Mouse (Mus musculus) lung, embryonic 15.5 days (tissue): ENCODE measurements around the gene Ccl7. TPM values are rescaled to one million over a fixed set of nuclear protein-coding genes. Genes with fewer than 3 reads are reported as not detected.

Source experiments
- ATAC-seq: fragments of 200-750 bp; cut with Nextera tagmentation; 2 replicates; pipeline ENCODE4 v1.8.0; 2017; ENCODE audit warnings: moderate number of reproducible peaks, borderline replicate concordance; ENCODE audit not compliant: low FRiP score, low TSS enrichment; ENCODE audit errors: extremely low read depth
- H3K27ac ChIP-seq: fragments of 300-500 bp; sonication (generic); 2 replicates; pipeline ENCODE4 v1.5.1; 2015; ENCODE audit warnings: moderate library complexity, mild to moderate bottlenecking, inconsistent platforms
- H3K27me3 ChIP-seq: fragments of 300-500 bp; sonication (generic); 2 replicates; pipeline ENCODE4 v1.6.1; 2015; ENCODE audit warnings: inconsistent platforms
- H3K36me3 ChIP-seq: fragments of 300-500 bp; sonication (generic); 2 replicates; pipeline ENCODE4 v1.6.1; 2015; ENCODE audit warnings: inconsistent platforms
- H3K4me1 ChIP-seq: fragments of 300-500 bp; sonication (generic); 2 replicates; pipeline ENCODE4 v1.6.1; 2015; ENCODE audit warnings: inconsistent platforms
- H3K4me2 ChIP-seq: fragments of 300-500 bp; sonication (generic); 2 replicates; pipeline ENCODE4 v1.6.1; 2015; ENCODE audit warnings: inconsistent platforms, mild to moderate bottlenecking, moderate library complexity
- H3K4me3 ChIP-seq: fragments of 300-500 bp; sonication (generic); 2 replicates; pipeline ENCODE4 v1.5.1; 2015; ENCODE audit warnings: mild to moderate bottlenecking, inconsistent platforms
- H3K9ac ChIP-seq: fragments of 300-500 bp; sonication (generic); 2 replicates; pipeline ENCODE4 v1.6.1; 2015; ENCODE audit warnings: inconsistent platforms
- H3K9me3 ChIP-seq: fragments of 300-500 bp; sonication (generic); 2 replicates; pipeline ENCODE4 v1.6.1; 2016; ENCODE audit warnings: inconsistent platforms
- WGBS: fragments of 180-500 bp; shearing (Covaris S2); methylation state at CpG from one replicate; pipeline ENCODE4 v1.1.7; 2015; 5-methylcytosine and 5-hydroxymethylcytosine counted together
- polyA plus RNA-seq: library from polyadenylated mRNA; unstranded; fragments of >200 nt; fragmentation: Nextera tagmentation; extraction: Ambion mirVana; gene quantifications from 2 replicates; pipeline ENCODE4 v1.2.1, GENCODE M21; 2015

Gene Ccl7
- polyA plus RNA-seq: 15.1 and 16.1 TPM in 2 replicates

DNA sequence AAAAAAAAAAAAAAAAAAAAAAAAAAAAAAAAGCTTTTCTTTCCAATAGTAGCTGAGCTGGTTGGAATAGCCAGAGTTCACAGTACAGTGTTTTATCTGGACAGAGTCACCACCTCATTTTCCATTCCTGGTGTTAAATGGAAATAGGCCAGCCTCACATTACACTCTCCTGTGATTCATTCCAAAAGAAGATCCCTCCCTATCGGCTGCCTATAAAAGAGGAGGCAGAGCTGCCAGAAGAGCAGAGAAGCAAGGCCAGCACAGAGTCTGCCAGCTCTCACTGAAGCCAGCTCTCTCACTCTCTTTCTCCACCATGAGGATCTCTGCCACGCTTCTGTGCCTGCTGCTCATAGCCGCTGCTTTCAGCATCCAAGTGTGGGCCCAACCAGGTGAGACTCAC, at the start of gene Ccl7:
Gene Ccl7, plus strand, starts transcription at position 242 of the 400 bp plus-strand sequence.
- ATAC-seq: peak; percentile 70; the same call in 1 of the 2 replicates
- H3K27me3 ChIP-seq: no peaks in the 10 kb centered on the region
- WGBS: 59% methylated on average over 3 of the region's 3 CpGs
- H3K9me3 ChIP-seq: no peaks in the 10 kb centered on the region
- H3K4me2 ChIP-seq: peak within 1 kb of the TSS; percentile 14; the same call in 1 of the 2 replicates
- H3K4me3 ChIP-seq: no peak within 1 kb of the TSS
- no peaks in the 10 kb centered on the region for H3K36me3 ChIP-seq
- peak within 1 kb of the TSS; percentile 33; the same call in 1 of the 2 replicates for H3K27ac ChIP-seq
- H3K4me1 ChIP-seq: no peaks in the 10 kb centered on the region
- H3K9ac ChIP-seq: no peak within 1 kb of the TSS

DNA sequence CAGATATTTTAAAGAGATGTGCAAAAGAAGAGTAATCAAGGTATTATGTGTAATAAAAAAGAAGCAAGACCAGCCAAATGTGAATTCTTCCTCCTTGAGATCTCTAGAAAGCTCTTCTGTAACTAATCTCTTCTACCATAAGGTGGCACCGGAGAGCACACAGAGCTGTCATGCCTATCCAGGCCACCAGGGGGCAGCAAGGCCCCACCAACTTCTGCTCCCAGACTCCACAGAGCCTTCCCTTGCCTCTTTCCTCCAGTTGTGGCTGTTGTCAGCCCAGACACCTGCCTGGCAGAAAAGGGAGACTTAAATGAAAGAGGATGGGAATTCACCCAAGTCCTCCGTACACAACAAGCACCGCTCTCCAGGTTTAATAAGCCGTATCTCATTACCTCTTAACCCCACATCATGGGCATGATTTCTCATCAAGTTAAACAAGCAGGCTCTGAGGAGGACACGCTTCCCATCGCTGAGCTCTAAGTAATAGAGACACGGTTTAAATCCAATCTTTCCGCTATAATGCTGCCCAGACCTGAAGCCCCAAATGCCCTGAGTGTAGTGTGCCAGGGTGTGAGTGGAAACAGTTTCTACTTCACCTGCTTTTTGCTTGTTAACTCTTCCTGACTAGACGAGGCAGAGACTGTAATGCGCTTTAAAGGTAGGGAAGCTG, 49.2 kb upstream of the Ccl7 start:
- Histone ChIP-seq H3K9ac (no peak overlapping the region), H3K27ac (no peak overlapping the region), H3K27me3 (peaks cover 3% of the 10 kb centered on the region; the same call in 1 of the 2 replicates), H3K9me3 (no peaks in the 10 kb centered on the region), H3K36me3 (no peaks in the 10 kb centered on the region), H3K4me3 (no peak overlapping the region), H3K4me1 (no peaks in the 10 kb centered on the region), H3K4me2 (no peak overlapping the region)
- 67% methylated on average over 10 of the region's 10 CpGs for WGBS
- ATAC-seq: no peak

DNA sequence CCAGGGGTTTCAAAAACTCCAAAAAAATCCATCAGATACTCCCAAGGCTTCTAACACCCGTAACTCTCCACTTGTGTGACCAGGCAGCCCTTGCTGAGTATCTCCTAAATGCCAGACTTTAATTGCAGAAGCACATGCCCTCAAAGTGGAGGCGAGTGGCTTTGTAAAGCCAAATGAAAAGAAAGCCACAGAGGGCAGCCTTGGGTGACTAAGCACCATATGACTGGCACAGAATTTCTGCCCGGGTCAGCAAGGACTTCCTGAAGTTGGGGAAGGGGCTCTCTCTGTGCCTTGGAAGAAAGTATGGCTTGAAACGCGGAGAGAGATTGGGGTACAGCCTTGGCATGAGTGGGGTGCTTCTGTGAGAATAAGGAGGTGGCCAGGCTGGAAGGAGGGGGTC, 48.4 kb upstream of the Ccl7 start:
- 86% methylated on average over 5 of the region's 5 CpGs for WGBS

DNA sequence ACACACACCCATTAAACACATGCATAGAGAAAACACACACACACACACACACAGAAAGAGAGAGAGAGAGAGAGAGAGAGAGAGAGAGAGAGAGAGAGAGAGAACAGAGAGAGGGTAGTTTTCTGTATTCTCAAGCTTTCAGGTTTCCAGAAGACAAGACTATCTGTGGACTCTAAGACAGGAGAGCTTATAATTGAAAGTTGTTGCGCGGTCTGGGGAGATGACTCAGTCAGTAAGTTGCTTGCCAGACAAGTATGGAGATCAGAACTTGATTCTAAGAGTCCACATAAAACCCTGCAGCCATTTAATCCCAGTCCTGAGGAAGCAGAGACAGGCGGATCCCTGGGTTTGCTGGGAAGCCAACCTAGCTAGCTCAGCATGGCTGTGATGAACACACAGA, 46.9 kb upstream of the Ccl7 start:
- 92% methylated on average over 3 of the region's 3 CpGs for WGBS
- no peaks in the 10 kb centered on the region for H3K36me3 ChIP-seq
- ATAC-seq: no peak
- no peak overlapping the region for H3K4me3 ChIP-seq
- H3K4me1 ChIP-seq: no peaks in the 10 kb centered on the region
- H3K9me3 ChIP-seq: no peaks in the 10 kb centered on the region
- H3K9ac ChIP-seq: no peak overlapping the region
- no peaks in the 10 kb centered on the region for H3K27me3 ChIP-seq
- H3K4me2 ChIP-seq: no peak overlapping the region
- no peak overlapping the region for H3K27ac ChIP-seq

More for the DNA sequence above, 48.4 kb upstream of the Ccl7 start:
- Histone ChIP-seq H3K4me2 (no peak overlapping the region), H3K4me1 (no peaks in the 10 kb centered on the region), H3K9me3 (no peaks in the 10 kb centered on the region), H3K36me3 (no peaks in the 10 kb centered on the region), H3K27ac (no peak overlapping the region), H3K9ac (no peak overlapping the region), H3K4me3 (no peak overlapping the region), H3K27me3 (no peaks in the 10 kb centered on the region)
- no peak for ATAC-seq

DNA sequence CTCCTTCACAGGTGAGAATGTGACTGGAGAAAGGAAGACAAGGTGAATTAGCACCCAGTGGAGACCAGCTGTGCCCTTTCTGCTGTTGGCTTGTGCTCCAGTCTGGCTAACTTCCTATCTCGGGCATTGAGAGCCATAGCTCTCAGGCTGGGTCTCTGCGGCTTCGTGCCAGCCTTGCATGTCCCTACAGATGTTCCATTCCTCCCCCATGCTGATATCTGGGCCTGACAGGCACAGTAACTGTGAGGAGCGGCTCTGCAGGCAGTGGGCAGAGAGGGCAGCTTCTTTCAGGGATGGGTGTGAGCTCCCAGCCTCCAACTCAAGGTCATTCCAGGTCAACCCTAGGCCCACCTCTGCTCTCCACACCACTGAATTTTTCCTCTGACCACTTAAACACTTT, 46.0 kb upstream of the Ccl7 start:
- no peak for ATAC-seq
- H3K4me1 ChIP-seq: no peaks in the 10 kb centered on the region
- no peak overlapping the region for H3K4me2 ChIP-seq
- no peaks in the 10 kb centered on the region for H3K36me3 ChIP-seq
- no peaks in the 10 kb centered on the region for H3K9me3 ChIP-seq
- WGBS: 68% methylated on average over 4 of the region's 4 CpGs
- no peak overlapping the region for H3K4me3 ChIP-seq
- H3K27ac ChIP-seq: no peak overlapping the region
- H3K9ac ChIP-seq: no peak overlapping the region
- H3K27me3 ChIP-seq: no peaks in the 10 kb centered on the region

DNA sequence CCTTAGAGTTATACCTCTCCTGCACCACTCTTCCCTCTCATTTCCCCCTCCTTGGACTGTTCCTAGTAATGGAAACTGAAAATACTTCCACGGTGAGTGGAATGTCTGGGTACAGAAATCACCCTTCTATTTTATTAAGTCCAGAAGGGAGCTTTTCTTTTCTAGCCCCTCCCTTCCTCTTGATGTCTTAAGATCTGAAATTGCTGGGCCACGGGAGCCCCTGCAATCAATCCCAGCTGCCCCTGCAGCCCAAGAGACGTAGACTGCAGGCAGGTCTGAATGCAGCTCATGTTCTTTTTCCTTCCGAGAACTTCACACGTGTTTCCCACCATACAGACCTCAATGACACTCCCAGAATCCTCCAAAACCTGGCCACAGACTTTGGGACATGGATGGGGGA, 44.9 kb upstream of the Ccl7 start:
- Histone ChIP-seq H3K4me3 (no peak overlapping the region), H3K9ac (no peak overlapping the region), H3K4me1 (no peaks in the 10 kb centered on the region), H3K9me3 (no peaks in the 10 kb centered on the region), H3K27ac (no peak overlapping the region), H3K36me3 (no peaks in the 10 kb centered on the region), H3K4me2 (no peak overlapping the region), H3K27me3 (no peaks in the 10 kb centered on the region)
- WGBS: 60% methylated on average over 5 of the region's 5 CpGs
- no peak for ATAC-seq

DNA sequence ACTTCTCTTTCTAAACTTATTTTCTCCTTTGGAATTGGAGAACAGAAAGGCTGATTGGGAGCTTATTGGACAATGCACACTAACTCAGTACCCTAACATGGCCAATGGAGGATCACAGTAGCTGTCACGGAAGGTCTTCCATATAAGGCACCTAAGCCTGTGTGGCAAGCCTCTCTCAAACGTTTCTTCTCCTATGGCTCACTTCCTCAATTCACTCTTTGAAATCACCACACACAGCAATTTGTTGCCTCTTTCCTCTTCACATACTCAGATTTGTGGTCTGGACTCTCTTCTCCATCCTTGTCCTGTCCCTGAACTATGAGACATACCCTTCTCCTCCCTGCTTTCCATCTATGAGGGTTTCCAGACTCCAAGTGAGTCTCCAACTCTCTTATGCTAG, 40.7 kb upstream of the Ccl7 start:
- H3K4me3 ChIP-seq: no peak overlapping the region
- 52% methylated on average over 2 of the region's 2 CpGs for WGBS
- no peaks in the 10 kb centered on the region for H3K36me3 ChIP-seq

DNA sequence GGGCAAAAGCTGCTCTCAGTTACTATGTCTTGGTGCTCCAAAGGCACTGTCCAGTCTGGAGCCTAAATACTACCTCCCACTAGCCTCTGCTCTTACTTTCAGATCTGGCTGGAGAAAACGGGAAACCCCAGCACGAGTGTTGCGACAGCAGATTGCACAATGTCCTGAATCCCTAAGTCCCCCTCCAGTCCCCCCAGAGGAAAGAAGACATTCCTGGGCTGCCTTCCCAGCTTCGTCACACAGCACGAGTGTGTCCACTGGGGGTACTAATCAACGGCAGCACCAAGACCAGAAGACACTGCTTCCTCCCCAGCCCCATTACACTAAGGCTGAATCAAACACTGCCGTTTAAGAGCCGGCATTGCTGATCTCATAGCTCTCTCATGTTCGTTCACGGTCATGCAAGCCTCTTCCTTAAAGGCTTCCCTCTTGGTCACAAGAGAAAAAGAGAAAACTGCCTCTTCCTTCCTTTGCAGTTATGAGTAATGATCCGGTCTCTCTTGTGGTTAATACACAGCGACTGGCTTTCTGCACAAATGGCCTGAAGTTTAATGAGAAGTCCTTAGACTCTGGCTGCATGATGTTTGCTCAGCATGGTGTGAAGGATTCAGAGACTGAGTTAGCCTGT, 38.6 kb upstream of the Ccl7 start:
- H3K9ac ChIP-seq: no peak overlapping the region
- H3K36me3 ChIP-seq: no peaks in the 10 kb centered on the region
- peak overlapping the region; percentile 9; the same call in 1 of the 2 replicates for H3K4me2 ChIP-seq
- H3K4me1 ChIP-seq: peaks cover 14% of the 10 kb centered on the region
- H3K4me3 ChIP-seq: no peak overlapping the region
- no peaks in the 10 kb centered on the region for H3K27me3 ChIP-seq
- WGBS: 29% methylated on average over 12 of the region's 12 CpGs
- ATAC-seq: peak; percentile 84
- H3K9me3 ChIP-seq: no peaks in the 10 kb centered on the region
- peak overlapping the region; percentile 75 for H3K27ac ChIP-seq

More for the DNA sequence above, 40.7 kb upstream of the Ccl7 start:
- H3K9me3 ChIP-seq: no peaks in the 10 kb centered on the region
- peaks cover 14% of the 10 kb centered on the region for H3K4me1 ChIP-seq
- no peak overlapping the region for H3K4me2 ChIP-seq
- H3K27me3 ChIP-seq: no peaks in the 10 kb centered on the region
- no peak for ATAC-seq
- H3K27ac ChIP-seq: no peak overlapping the region
- no peak overlapping the region for H3K9ac ChIP-seq

DNA sequence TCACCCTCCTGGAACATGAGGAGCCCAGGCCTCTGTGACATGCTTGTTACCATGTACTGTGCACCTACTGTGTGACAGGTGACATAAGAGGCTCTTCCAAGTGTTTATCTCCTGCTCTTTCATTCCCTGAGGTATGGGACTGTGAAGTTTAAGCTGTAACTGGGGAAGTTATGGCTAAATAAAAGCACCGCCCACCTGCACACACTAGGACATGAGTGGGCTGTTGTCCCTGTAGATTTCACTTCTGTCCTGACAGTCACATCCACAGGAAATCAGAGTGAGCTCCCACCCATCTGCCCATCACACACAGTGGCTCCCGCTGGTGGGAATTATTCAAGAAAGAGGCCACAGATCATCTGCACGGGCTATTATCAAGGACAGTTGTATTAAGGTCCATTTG, 35.4 kb upstream of the Ccl7 start:
- Histone ChIP-seq H3K27ac (no peak overlapping the region), H3K9me3 (no peaks in the 10 kb centered on the region), H3K4me2 (no peak overlapping the region), H3K4me3 (no peak overlapping the region), H3K36me3 (no peaks in the 10 kb centered on the region), H3K27me3 (no peaks in the 10 kb centered on the region), H3K9ac (no peak overlapping the region), H3K4me1 (peaks cover 14% of the 10 kb centered on the region)
- 94% methylated on average over 3 of the region's 3 CpGs for WGBS
- ATAC-seq: no peak

DNA sequence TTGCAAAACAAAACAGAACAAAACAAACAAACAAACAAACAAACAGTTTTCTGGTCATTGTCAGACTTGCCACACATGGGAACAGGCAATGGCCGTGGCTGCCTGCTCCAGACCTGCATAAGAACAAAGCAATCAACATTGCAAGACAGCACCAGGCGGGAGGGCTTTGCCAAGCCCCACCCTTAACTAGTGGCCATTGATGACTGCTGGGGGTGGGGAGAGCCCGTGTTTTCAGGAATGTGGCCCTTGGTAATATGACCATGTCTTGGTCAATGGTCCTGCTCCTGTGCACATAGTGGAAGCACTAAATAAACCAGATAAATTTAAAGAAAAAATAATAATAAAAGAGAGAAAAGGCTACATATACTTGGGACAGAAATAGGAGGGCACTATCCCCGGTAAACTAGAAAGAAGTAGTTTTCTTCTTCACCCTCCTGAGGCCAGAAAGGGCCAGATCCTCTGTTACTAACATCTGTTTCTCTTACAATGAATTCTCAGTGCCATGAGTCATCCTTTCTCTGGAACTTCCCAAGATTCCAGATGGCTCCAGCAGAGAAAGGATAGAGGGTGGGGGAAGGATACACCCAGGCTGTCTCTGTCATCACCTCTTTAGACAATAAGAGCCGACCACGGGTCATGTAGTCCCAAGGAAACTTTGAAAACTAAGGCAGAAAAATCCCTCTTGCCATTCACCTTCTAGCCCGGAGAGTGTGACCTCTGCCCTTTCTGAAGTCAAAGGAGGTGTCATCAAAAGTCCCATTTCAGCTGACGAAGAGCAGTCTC, 33.9 kb upstream of the Ccl7 start:
- H3K27me3 ChIP-seq: no peaks in the 10 kb centered on the region
- H3K4me2 ChIP-seq: no peak overlapping the region
- peaks cover 12% of the 10 kb centered on the region for H3K4me1 ChIP-seq
- 54% methylated on average over 8 of the region's 8 CpGs for WGBS
- H3K27ac ChIP-seq: no peak overlapping the region
- H3K9me3 ChIP-seq: no peaks in the 10 kb centered on the region
- H3K9ac ChIP-seq: no peak overlapping the region
- no peak overlapping the region for H3K4me3 ChIP-seq
- no peak for ATAC-seq
- no peaks in the 10 kb centered on the region for H3K36me3 ChIP-seq

DNA sequence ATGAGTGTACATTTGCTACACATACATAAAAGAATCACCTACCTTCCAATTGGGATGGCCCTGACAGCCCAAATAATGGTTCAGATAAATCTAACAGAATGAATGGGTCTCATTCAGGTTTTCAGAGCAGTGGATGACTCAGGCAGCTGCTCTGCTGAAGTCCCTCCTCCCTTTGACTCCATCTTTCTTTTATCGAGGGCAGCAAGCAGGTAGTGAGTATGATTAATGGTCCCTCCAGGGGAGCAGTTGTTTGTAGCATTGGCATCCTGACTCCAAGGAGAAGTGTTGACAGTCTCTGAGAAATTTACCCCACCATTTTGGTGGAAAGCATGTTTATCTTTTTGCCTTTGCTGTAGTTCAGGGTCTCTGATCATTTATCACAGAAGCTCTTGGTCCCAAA, 31.8 kb upstream of the Ccl7 start:
- no peak overlapping the region for H3K27ac ChIP-seq
- H3K4me2 ChIP-seq: no peak overlapping the region
- 0 out of 2 replicates have a peak, but pooled peaks have one; percentile 10 for ATAC-seq
- 12% methylated on average over 1 of the region's 1 CpGs for WGBS
- H3K36me3 ChIP-seq: no peaks in the 10 kb centered on the region
- H3K9ac ChIP-seq: no peak overlapping the region
- no peaks in the 10 kb centered on the region for H3K9me3 ChIP-seq
- no peak overlapping the region for H3K4me3 ChIP-seq
- H3K4me1 ChIP-seq: no peaks in the 10 kb centered on the region
- no peaks in the 10 kb centered on the region for H3K27me3 ChIP-seq

DNA sequence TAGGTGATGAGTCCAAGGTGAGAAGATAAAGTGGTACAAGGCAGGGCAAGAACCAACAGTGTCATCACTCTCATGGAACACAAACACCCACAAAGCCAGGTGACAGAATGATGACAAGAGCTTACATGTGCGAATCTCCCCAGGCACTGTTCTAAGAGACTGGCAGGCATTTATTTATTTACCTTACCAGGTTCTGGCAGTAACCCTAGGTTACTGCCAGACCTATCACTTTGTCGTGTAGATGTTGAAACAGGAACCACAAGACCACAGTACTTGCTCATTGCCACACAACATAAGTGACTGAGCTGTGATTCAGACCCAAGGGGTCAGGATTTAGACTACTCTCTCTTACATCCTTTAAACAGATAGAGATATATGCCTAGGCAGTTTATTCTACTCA, 30.4 kb upstream of the Ccl7 start:
- H3K4me2 ChIP-seq: no peak overlapping the region
- H3K27me3 ChIP-seq: no peaks in the 10 kb centered on the region
- ATAC-seq: no peak
- 36% methylated on average over 2 of the region's 2 CpGs for WGBS
- H3K9me3 ChIP-seq: no peaks in the 10 kb centered on the region
- no peak overlapping the region for H3K4me3 ChIP-seq
- no peaks in the 10 kb centered on the region for H3K36me3 ChIP-seq
- no peak overlapping the region for H3K9ac ChIP-seq
- H3K27ac ChIP-seq: no peak overlapping the region
- H3K4me1 ChIP-seq: no peaks in the 10 kb centered on the region
